Mouse (Mus musculus) midbrain, embryonic 11.5 days (tissue): Measurements from ENCODE around the gene Trim12a. TPM values are rescaled to one million over a fixed set of nuclear protein-coding genes. Genes with fewer than 3 reads are reported as not detected.
"Not testable (repeated sequence)": the region's sequence is repeated elsewhere in the genome, so short reads cannot be mapped to it uniquely, and the experiment has no call there.

ENCODE experiments used
- ATAC-seq: fragments of 200-750 bp; cut with Nextera tagmentation; 2 replicates; pipeline ENCODE4 v1.8.0; 2017; ENCODE audit warnings: moderate TSS enrichment, moderate library complexity; ENCODE audit not compliant: low FRiP score
- DNase-seq: peaks from one replicate; pipeline ENCODE4 v3.0.0; 2015; ENCODE audit warnings: low spot score; ENCODE audit errors: missing footprints
- H3K27ac ChIP-seq: fragments of 300-500 bp; sonication (generic); 2 replicates; pipeline ENCODE4 v1.5.1; 2014; ENCODE audit warnings: low read depth, low read length
- H3K27me3 ChIP-seq: fragments of 300-500 bp; sonication (generic); 2 replicates; pipeline ENCODE4 v1.6.1; 2014; ENCODE audit warnings: mild to moderate bottlenecking, low read length, moderate library complexity, mixed read lengths; ENCODE audit not compliant: control insufficient read depth, insufficient read depth
- H3K36me3 ChIP-seq: fragments of 300-500 bp; sonication (generic); 2 replicates; pipeline ENCODE4 v1.6.1; 2014; ENCODE audit warnings: mild to moderate bottlenecking, low read length, moderate library complexity, mixed read lengths; ENCODE audit not compliant: control insufficient read depth, insufficient read depth
- H3K4me1 ChIP-seq: fragments of 300-500 bp; sonication (generic); 2 replicates; pipeline ENCODE4 v1.6.1; 2014; ENCODE audit warnings: low read length; ENCODE audit not compliant: control insufficient read depth, insufficient read depth
- H3K4me2 ChIP-seq: fragments of 300-500 bp; sonication (generic); 2 replicates; pipeline ENCODE4 v1.6.1; 2014; ENCODE audit warnings: mild to moderate bottlenecking, moderate library complexity
- H3K4me3 ChIP-seq: fragments of 300-500 bp; sonication (generic); 2 replicates; pipeline ENCODE4 v1.5.1; 2014; ENCODE audit warnings: low read depth, low read length
- H3K9ac ChIP-seq: fragments of 300-500 bp; sonication (generic); 2 replicates; pipeline ENCODE4 v1.6.1; 2014; ENCODE audit warnings: low read length
- H3K9me3 ChIP-seq: fragments of 300-500 bp; sonication (generic); 2 replicates; pipeline ENCODE4 v1.6.1; 2016; ENCODE audit warnings: low read length; ENCODE audit not compliant: control insufficient read depth
- WGBS: fragments of 180-500 bp; shearing (Covaris S2); extraction: QIAGEN DNeasy Blood & Tissue Kit; methylation state at CpG from one replicate; pipeline ENCODE4 v1.1.7; 2014; 5-methylcytosine and 5-hydroxymethylcytosine counted together
- polyA plus RNA-seq: library from polyadenylated mRNA; unstranded; fragments of >200 nt; fragmentation: Nextera tagmentation; extraction: Ambion mirVana; gene quantifications from 2 replicates; pipeline ENCODE4 v1.2.1, GENCODE M21; 2014

Gene Trim12a
- polyA plus RNA-seq, 1 experiment from 2014 or later = 1.9 TPM

DNA sequence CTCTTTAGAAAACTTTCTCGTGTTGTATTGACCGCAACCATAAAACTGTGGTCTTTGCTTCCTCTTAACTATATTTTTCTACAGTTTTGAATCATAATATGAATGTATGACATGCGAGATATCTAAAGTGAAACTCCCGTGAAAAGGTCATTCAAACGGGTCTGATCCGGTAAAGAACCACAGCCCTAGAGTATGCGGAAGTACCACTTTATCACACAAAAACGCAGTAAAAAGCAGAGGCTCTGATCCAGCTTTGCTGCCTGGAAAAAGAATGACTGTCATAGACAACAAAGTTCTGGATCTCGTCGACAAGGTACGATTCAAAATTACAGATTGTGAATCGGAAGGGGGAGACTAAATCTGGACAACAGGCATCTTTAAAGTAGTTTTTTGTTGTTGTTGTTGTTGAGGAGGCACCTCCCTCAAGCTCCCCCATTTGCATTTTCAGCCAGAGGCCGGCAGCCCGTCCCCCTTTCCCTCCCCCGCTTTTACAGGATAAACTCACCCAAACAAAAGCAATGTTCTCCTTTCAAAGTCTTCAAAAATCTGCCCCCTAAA is 391 bp downstream of the Trim12a start:
- H3K27ac ChIP-seq = no peak overlapping the region
- DNase-seq (peak; percentile 88), ATAC-seq (peak; percentile 42; the same call in 1 of the 2 replicates)
- no peaks in the 10 kb centered on the region for H3K27me3 ChIP-seq
- H3K4me3 ChIP-seq = peak overlapping the region; percentile 5; the same call in 1 of the 2 replicates
- H3K9me3 ChIP-seq = no peaks in the 10 kb centered on the region
- no peaks in the 10 kb centered on the region for H3K36me3 ChIP-seq
- WGBS = 17% methylated on average over 15 of the region's 15 CpGs
- no peaks in the 10 kb centered on the region for H3K4me1 ChIP-seq
- H3K9ac ChIP-seq = peak overlapping the region; percentile 9; the same call in 1 of the 2 replicates
- H3K4me2 ChIP-seq = peak overlapping the region; percentile 21

DNA sequence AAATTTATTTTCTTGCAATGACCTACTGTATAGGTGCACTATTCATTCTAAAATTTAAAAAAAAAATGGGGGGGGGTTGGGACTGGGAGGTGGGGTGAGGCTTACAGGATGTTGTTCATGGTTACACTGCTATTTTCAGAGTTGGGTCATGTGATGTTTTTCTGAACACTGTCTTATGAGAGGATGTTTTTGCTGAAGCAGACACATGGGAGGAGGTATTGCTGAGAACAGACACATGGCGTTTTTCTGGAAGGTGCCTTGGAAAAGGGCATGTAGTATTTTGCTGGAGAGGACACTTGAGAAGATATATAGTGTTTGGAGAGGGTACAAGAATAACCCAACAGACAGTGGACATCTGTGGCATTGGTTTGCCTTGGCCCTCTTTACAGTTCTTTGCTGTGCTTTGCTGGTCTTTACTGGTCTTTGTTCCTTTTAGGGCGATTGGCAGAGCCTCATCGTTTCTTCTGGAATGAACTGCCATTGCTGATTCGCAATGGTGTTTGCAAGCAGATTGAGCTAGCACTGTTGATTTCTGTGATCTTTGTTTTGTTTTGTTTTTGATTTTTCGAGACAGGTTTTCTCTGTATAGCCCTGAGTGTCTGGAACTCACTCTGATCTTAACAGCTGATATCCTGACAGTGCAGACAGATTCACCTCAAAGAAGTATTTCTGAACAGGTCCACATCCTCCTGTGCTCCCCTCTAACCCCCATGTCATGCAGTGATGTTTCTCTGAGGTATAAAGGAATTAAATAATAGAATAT is 23.4 kb downstream of the Trim12a start:
- 80% methylated on average over 5 of the region's 5 CpGs for WGBS

DNA sequence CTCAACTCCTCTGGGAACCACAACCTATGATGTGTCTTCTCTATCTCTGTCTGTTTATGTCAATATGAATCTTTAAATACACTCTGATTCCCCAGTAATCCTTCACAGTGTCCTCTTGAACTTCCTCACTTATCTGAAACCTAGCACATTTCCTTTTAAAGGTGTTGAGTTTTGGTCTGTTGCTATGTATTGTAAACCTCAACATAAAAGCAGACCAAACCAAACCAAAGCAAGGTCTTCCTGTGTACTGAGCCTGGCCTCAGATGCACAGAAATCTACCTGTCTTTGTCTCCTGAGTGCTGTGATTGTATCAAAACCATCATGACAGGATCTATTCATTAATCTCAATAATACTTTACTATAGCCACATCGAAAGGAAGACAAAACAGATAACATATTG is 24.6 kb downstream of the Trim12a start:
- H3K27me3 ChIP-seq = no peaks in the 10 kb centered on the region
- H3K27ac ChIP-seq = no peak overlapping the region
- no peaks in the 10 kb centered on the region for H3K36me3 ChIP-seq
- H3K4me1 ChIP-seq = no peaks in the 10 kb centered on the region
- 86% methylated on average over 1 of the region's 1 CpGs for WGBS
- ATAC-seq (no peak), DNase-seq (no peak)
- no peak overlapping the region for H3K4me2 ChIP-seq
- H3K9ac ChIP-seq = no peak overlapping the region
- no peak overlapping the region for H3K4me3 ChIP-seq
- H3K9me3 ChIP-seq = no peaks in the 10 kb centered on the region

More for the DNA sequence above, 23.4 kb downstream of the Trim12a start:
- DNase-seq = no peak
- no peak for ATAC-seq
- Histone ChIP-seq H3K4me1 (no peaks in the 10 kb centered on the region), H3K4me2 (no peak overlapping the region), H3K4me3 (no peak overlapping the region), H3K9me3 (no peaks in the 10 kb centered on the region), H3K36me3 (no peaks in the 10 kb centered on the region), H3K27ac (no peak overlapping the region), H3K27me3 (no peaks in the 10 kb centered on the region), H3K9ac (no peak overlapping the region)

DNA sequence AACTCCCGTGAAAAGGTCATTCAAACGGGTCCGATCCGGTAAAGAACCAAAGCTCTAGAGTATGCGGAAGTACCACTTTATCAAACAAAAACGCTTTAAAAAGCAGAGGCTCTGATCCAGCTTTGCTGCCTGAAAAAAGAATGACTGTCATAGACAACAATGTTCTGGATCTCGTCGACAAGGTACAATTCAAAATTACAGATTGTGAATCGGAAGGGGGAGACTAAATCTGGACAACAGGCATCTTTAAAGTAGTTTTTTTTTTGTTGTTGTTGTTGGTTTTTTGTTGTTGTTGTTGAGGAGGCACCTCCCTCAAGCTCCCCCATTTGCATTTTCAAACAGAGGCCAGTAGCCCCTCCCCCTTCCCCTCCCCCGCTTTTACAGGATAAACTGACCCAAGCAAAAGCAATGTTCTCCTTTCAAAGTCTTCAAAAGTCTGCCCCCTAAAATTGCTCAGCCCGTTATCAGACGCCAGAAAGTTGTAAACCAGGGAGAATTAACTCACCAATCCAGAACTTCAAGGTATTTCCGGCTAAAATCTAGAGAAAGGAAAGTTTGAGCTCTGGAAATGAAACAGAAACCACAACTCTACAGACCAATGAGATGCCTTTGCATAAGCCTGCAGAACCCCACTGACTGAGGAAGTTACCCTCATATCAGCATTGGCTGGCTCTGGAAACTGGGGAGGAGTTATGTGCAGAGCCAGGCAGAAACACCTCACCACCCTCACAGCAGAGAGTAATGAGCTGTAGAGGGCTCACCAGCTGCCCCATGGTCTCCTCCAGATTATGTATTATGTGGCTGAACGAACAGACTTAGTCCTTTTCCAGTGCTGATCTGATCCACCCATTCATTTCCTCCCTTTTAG is 27.5 kb downstream of the Trim12a start, which contains the start of gene Trim5:
Gene Trim5, minus strand, starts transcription at position 519 of the 868 bp plus-strand sequence.
- WGBS = 39% methylated on average over 14 of the region's 14 CpGs
- not testable (repeated sequence) for H3K9me3 ChIP-seq, H3K4me2 ChIP-seq, H3K27me3 ChIP-seq, H3K4me3 ChIP-seq, H3K36me3 ChIP-seq, H3K27ac ChIP-seq, DNase-seq, H3K9ac ChIP-seq, H3K4me1 ChIP-seq
- peak; percentile 52; the same call in 1 of the 2 replicates for ATAC-seq

DNA sequence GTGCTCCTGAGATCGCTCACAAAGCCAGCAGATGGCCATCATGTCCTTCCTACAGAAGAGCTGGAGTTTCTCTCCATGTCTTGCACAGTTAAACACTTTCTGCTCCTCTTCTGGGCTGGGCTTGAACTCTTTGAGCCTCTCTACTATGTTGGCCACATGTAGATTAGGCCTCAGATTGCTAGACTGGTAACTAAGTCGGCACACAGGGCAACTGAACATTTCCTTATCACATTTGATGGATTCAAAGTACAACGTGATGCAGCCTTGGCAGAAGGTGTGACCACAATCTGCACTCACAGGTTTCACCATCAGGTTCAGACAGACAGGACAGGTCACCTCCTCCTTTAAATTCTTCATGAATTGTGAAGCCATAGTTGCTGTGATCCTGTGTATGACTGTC is 35.9 kb downstream of the Trim12a start:
- 88% methylated on average over 2 of the region's 3 CpGs for WGBS
- not testable (repeated sequence) for H3K4me2 ChIP-seq, ATAC-seq, DNase-seq, H3K27me3 ChIP-seq, H3K36me3 ChIP-seq, H3K4me1 ChIP-seq, H3K4me3 ChIP-seq, H3K9ac ChIP-seq, H3K27ac ChIP-seq, H3K9me3 ChIP-seq

DNA sequence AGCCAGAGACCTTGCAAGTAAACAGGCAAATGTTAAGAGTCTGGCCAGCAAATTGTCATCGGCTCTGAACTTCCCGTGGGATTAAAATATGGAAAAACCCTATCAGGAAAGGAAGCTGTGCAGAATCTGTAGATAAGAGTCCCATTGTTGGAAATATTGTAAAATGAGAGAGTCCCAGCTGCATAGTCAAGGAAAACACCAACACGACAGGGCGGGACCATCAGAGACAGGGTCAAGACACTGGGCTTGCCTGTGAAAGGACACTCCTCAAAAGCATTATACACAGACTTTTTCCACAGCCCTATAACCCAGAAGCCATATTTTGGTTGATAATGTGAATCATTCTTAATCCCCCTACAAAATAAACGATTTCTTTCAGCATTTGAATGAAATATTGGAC is 49.9 kb downstream of the Trim12a start:
- 90% methylated on average over 3 of the region's 5 CpGs for WGBS
- not testable (repeated sequence) for H3K27ac ChIP-seq, H3K4me3 ChIP-seq, H3K4me1 ChIP-seq, H3K27me3 ChIP-seq, ATAC-seq, H3K4me2 ChIP-seq, H3K9ac ChIP-seq, H3K36me3 ChIP-seq, H3K9me3 ChIP-seq, DNase-seq

DNA sequence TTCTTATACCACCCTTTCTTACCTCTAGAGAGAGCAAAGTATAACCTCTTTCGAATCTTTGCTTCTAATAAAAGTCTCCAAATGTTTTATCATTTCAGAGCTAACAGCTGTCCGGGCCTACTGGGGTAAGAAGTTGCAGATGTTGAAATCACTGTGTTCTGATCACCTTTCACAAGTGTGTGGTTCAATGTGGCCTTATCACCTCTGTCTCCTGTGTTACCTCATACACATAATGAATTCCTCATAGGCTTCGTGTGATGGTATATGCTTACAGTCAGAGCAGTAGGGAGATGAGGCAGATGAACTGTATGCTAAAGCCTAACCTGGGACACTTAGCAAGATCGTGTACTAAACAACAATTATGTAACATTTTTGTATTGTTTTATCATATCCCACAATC is 54.9 kb downstream of the Trim12a start:
- WGBS = 89% methylated on average over 4 of the region's 4 CpGs
- H3K9ac ChIP-seq, DNase-seq, H3K4me2 ChIP-seq, H3K4me1 ChIP-seq, H3K9me3 ChIP-seq, ATAC-seq, H3K27ac ChIP-seq, H3K36me3 ChIP-seq, H3K4me3 ChIP-seq, H3K27me3 ChIP-seq: not testable (repeated sequence)
